Mouse (Mus musculus) heart, adult 2 months (tissue): ENCODE results near the gene Gm19345. TPM values are rescaled to one million over a fixed set of nuclear protein-coding genes. Genes with fewer than 3 reads are reported as not detected.
A peak's percentile ranks its signal among the peaks of the same experiment; 100 is the strongest.

ENCODE experiments used
- DNase-seq, 2 experiments: peaks; one replicate each; pipeline ENCODE4 v3.0.0; 2021
- H3K27ac ChIP-seq: fragments of 200-600 bp; 2 replicates; pipeline ENCODE4 v1.8.1; 2022
- H3K27me3 ChIP-seq: fragments of 200-500 bp; 2 replicates; pipeline ENCODE4 v1.6.1; 2012; ENCODE audit warnings: mild to moderate bottlenecking, low read length, inconsistent platforms, mixed read lengths; ENCODE audit not compliant: control insufficient read depth, insufficient read depth
- H3K36me3 ChIP-seq: fragments of 200-500 bp; 2 replicates; pipeline ENCODE4 v1.6.1; 2012; ENCODE audit warnings: low read length, inconsistent platforms; ENCODE audit not compliant: control insufficient read depth, insufficient read depth
- H3K4me1 ChIP-seq: fragments of 200-500 bp; 2 replicates; pipeline ENCODE4 v1.6.1; 2011; ENCODE audit warnings: low read length; ENCODE audit not compliant: control insufficient read depth, insufficient read depth
- H3K4me3 ChIP-seq: fragments of 200-600 bp; 2 replicates; pipeline ENCODE4 v1.8.1; 2022
- H3K79me2 ChIP-seq: fragments of 200-500 bp; replicated peaks from 2 replicates; pipeline ENCODE4 v1.6.1; 2012; ENCODE audit warnings: mild to moderate bottlenecking, inconsistent platforms, low read length, moderate library complexity, mixed read lengths; ENCODE audit not compliant: control insufficient read depth, insufficient read depth
- H3K9ac ChIP-seq: fragments of 200-500 bp; 2 replicates; pipeline ENCODE4 v1.6.1; 2012; ENCODE audit warnings: low read depth, mild to moderate bottlenecking, control low read depth, inconsistent platforms, low read length, mixed read lengths
- CTCF ChIP-seq: fragments of 200-600 bp; IDR thresholded peaks from 2 replicates; pipeline ENCODE4 v1.8.1; 2022; ENCODE audit warnings: antibody characterized with exemption, mild to moderate bottlenecking, moderate library complexity
- EP300 ChIP-seq: fragments of 200-500 bp; IDR thresholded peaks from 2 replicates; pipeline ENCODE4 v1.6.1; 2011; ENCODE audit warnings: low read depth, low read length, control low read depth; ENCODE audit not compliant: insufficient read depth
- POLR2A ChIP-seq: fragments of 200-500 bp; IDR thresholded peaks from 2 replicates; pipeline ENCODE4 v1.6.1; 2011; ENCODE audit warnings: mild to moderate bottlenecking, low read depth, low read length, control low read depth; ENCODE audit not compliant: insufficient read depth
- WGBS: fragments of 180-500 bp; shearing (Covaris S2); methylation state at CpG from one replicate; pipeline ENCODE4 v1.1.7; 2018; 5-methylcytosine and 5-hydroxymethylcytosine counted together
- intact Hi-C: fragments of 180-260 bp; cut with DNase I; formaldehyde crosslinking; loops from one replicate; pipeline ENCODE4 v1.15.1; 2025
- polyA plus RNA-seq: library from polyadenylated mRNA; depleted of rRNA; stranded (reverse); fragments of >200 nt; gene quantifications from 2 replicates; pipeline ENCODE4 v1.2.3, GENCODE M21; 2012
- total RNA-seq, 2 experiments: library from RNA; stranded (reverse); gene quantifications; 2 replicates each; pipeline ENCODE4 v1.2.3; 2021

The Gm19345 gene
- total and polyA plus RNA-seq, 3 experiments: not detected

DNA sequence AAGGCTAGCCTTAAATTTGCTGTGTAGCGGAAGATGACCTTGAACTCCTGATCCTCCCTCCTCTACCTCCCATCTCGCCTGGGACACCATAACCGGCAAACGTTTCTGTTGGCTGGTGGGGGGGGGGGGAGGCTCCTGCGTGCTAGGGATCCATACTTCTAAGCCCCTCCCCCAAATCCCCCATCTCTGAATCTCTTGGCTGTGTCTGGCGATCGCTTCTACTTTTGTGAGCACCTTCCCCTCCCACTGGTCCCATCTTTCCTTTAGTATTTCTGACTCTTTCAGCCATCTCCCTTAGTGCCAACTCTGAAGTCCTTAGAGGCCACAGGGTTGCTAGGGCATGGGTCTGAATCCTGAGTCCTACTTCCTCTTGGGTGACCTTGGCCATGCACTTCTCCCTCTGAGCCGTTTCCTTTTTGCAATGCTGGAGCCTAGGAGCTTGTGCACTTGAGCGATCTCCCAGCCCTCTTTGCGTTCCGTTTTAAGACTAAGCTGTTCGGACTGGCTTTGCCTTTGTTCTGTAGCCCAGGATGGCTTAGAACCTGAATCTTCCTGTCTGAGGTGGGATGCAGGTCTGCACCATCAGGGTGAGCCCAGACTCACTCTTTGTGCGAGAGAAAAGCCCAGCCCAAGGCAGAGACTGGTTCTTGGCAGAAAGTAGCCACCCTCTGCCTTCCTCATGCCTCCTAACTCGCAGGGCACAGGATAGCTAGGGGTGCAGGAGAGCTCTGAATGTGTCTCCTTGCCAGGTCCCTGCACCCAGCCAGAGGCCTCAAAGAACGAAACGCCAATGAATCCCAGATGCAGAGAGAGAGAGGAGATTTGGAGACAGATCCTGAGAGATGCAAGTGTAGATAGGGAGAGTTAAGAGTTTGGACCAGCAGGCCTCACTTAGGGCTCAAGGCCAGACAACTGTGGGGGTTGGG is 28.3 kb upstream of the Gm19345 start:
- no peaks in the 10 kb centered on the region for H3K79me2 ChIP-seq
- DNase-seq: peak; percentile 52 to 65
- peak overlapping the region; percentile 76 for H3K27ac ChIP-seq
- 27% methylated on average over 16 of the region's 16 CpGs for WGBS
- intact Hi-C loops: no loop called here
- peaks cover 17% of the 10 kb centered on the region for H3K4me1 ChIP-seq
- TF ChIP-seq EP300: 0 out of 2 replicates have a peak, but pooled peaks have one; percentile 19
- no peak for TF ChIP-seq CTCF
- no peak for TF ChIP-seq POLR2A
- H3K4me3 ChIP-seq: no peak overlapping the region
- no peaks in the 10 kb centered on the region for H3K36me3 ChIP-seq
- no peaks in the 10 kb centered on the region for H3K27me3 ChIP-seq
- H3K9ac ChIP-seq: peak overlapping the region; percentile 5; the same call in 1 of the 2 replicates

DNA sequence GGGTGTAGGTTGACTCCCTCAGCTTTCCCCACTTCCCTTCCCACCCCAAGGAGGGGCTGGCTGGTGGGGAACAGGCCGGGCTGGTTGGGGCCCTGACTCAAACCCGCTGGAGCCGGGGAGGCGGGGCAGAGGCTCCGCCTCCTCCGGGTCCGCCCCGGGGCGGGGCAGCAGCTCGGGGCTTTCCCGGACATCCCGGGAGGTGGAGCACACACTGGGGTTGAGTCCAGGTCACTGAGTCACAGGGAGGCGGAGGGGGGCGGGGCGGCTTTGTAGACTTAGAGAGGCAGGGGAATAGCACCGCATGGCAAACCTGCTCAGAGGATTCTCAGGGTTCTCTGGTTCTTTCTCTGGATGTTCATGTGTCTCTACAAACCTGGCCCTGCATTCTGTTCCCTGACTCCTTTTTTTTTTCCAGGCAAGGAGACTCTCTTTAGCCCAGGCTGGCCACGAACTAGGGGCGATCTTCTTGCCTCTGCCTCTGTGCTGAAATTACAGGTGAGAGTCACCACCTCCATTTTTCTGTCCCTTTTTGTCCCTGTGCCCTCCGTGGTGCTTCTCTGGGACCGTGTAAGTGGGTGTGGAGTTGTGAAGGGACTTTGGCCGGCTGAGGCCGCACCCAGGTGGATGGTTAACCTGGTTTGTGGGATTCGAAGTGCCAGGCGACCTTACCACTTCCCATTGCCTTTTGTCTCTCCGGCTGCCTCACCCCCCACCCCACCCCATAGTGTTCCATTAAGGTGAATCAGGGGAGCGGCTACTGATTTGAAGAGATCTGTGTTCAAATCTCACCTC is 27.4 kb upstream of the Gm19345 start:
- H3K4me1 ChIP-seq: peaks cover 15% of the 10 kb centered on the region
- WGBS: 23% methylated on average over 26 of the region's 26 CpGs
- TF ChIP-seq EP300: 0 out of 2 replicates have a peak, but pooled peaks have one; percentile 52
- TF ChIP-seq CTCF: no peak
- TF ChIP-seq POLR2A: no peak
- H3K27me3 ChIP-seq: no peaks in the 10 kb centered on the region
- H3K4me3 ChIP-seq: no peak overlapping the region
- peak; percentile 93 for DNase-seq
- intact Hi-C loops: no loop called here
- peak overlapping the region; percentile 76 for H3K27ac ChIP-seq
- H3K79me2 ChIP-seq: no peaks in the 10 kb centered on the region
- H3K9ac ChIP-seq: no peak overlapping the region; the same call in 1 of the 2 replicates
- H3K36me3 ChIP-seq: no peaks in the 10 kb centered on the region

DNA sequence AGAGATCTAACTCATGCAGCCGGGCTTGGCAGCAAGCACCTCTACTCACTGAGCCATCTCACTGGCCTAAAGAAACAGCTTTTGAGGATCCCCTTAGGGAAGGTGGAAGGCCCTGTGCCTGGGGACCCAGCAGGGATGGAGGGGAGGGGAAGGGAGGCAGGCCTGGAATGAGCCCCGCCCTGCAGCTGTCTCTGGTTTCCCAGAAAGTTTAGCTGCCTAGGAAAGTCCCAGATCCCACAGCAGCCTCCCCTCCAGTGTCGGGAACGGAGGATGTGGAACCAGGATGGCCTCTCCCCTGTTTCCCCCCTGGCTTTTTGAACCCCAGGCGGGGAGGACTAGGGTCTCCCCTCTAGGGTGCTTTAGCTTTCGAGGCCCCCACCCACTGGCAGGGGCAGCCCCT is 25.0 kb upstream of the Gm19345 start:
- H3K27ac ChIP-seq: peak overlapping the region; percentile 34; the same call in 1 of the 2 replicates
- no peaks in the 10 kb centered on the region for H3K36me3 ChIP-seq
- H3K4me3 ChIP-seq: no peak overlapping the region
- no peaks in the 10 kb centered on the region for H3K79me2 ChIP-seq
- DNase-seq: peak; percentile 49
- H3K4me1 ChIP-seq: peaks cover 24% of the 10 kb centered on the region
- H3K9ac ChIP-seq: no peak overlapping the region
- TF ChIP-seq POLR2A (no peak), CTCF (no peak), EP300 (no peak)
- intact Hi-C loops: no loop called here
- 40% methylated on average over 6 of the region's 6 CpGs for WGBS
- no peaks in the 10 kb centered on the region for H3K27me3 ChIP-seq

DNA sequence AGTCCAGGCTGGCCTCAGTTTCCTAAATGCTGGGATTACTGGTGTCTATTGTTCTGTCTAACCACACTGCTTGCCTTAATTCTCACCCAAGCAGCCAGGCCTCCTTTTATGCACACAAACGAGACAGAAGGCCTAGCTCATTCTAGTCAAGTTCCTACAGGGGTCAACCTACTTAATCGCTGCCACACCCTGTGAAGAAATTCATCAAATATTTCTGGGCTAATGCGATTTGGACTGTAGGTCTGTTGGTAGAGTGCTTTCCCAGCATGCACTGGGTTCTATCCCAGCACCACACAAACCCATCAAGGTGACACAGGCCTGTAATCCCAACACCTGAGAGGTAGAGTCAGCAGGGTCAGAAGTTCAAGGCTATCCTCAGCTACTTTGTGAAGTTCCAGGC is 22.1 kb upstream of the Gm19345 start:
- no peak overlapping the region for H3K27ac ChIP-seq
- WGBS: 91% methylated on average over 3 of the region's 3 CpGs
- H3K79me2 ChIP-seq: no peaks in the 10 kb centered on the region

DNA sequence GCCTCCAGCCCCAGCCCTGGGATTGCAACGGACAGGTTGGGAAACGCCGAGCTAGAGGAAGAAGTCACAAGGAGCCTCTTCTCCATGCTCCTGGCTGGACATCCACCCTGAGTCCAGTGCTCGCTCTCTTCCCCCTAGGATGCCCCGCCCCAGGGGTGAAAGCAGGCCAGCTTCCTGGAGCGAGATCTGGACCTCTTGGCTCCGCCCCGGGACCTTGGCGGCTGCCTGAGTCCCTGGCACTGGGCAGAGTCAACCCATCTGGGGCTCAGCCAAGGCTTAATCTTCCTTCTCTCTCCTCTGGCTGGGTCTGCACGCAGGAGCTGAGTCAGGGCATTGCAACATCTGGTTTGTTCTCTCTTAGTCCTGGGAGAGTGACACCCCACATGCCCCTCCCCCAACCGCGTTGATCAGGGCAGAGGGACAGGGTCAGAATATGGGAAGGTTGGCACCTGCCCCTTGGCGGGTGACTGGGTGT is 21.1 kb upstream of the Gm19345 start:
- H3K4me1 ChIP-seq: peaks cover 9% of the 10 kb centered on the region
- peak; percentile 92 to 95 for DNase-seq
- TF ChIP-seq CTCF (no peak), POLR2A (peak; percentile 40), EP300 (peak; percentile 91)
- H3K27me3 ChIP-seq: no peaks in the 10 kb centered on the region
- intact Hi-C loops: no loop called here
- H3K36me3 ChIP-seq: no peaks in the 10 kb centered on the region
- no peaks in the 10 kb centered on the region for H3K79me2 ChIP-seq
- 2% methylated on average over 13 of the region's 13 CpGs for WGBS
- peak overlapping the region; percentile 78 for H3K27ac ChIP-seq
- H3K4me3 ChIP-seq: peak overlapping the region; percentile 0; the same call in 1 of the 2 replicates
- H3K9ac ChIP-seq: no peak overlapping the region

More for the DNA sequence above, 22.1 kb upstream of the Gm19345 start:
- intact Hi-C loops: no loop called here
- no peak for DNase-seq
- Histone ChIP-seq H3K9ac (no peak overlapping the region), H3K4me1 (peaks cover 9% of the 10 kb centered on the region), H3K36me3 (no peaks in the 10 kb centered on the region), H3K4me3 (no peak overlapping the region), H3K27me3 (no peaks in the 10 kb centered on the region)
- no peak for TF ChIP-seq EP300
- TF ChIP-seq CTCF: no peak
- TF ChIP-seq POLR2A: no peak
